Mouse (Mus musculus) bone marrow, adult 2 months (tissue): ENCODE results near the gene Klhdc1.

Experiments used
- CTCF ChIP-seq: fragments of 200-500 bp; IDR thresholded peaks from 2 replicates; pipeline ENCODE4 v1.5.1; 2011; ENCODE audit warnings: low read length, control low read depth; ENCODE audit not compliant: control insufficient read depth, insufficient read depth
- POLR2A ChIP-seq: fragments of 200-500 bp; IDR thresholded peaks from 2 replicates; pipeline ENCODE4 v1.6.1; 2011; ENCODE audit warnings: low read depth, mild to moderate bottlenecking, control low read depth, low read length, borderline replicate concordance; ENCODE audit not compliant: control insufficient read depth

- peak; percentile 10; the same call in 1 of the 2 replicates for TF ChIP-seq CTCF
- peak; percentile 76; the same call in 1 of the 2 replicates for TF ChIP-seq POLR2A
These were observed 55.8 kb downstream of the Klhdc1 start, which contains the start of gene Klhdc2 for GRCm38 (mm10) chr12:69296511-69297410.
